Mouse (Mus musculus): ENCODE results near the gene Pts.

GRCm38 (mm10) chr9:50478826-50479225 is 49.7 kb downstream of the Pts start:
- TF ChIP-seq POLR2A (IDR thresholded peaks at IDR 0.05; ENCODE audit: extremely low read depth, insufficient read depth, low read length) (no peak), CTCF (IDR thresholded peaks at IDR 0.05; ENCODE audit: extremely low read depth, insufficient read depth, low read length) (no peak)
